Mouse (Mus musculus) left cerebral cortex, adult 18-20 months (tissue): Measurements from ENCODE around the gene Ankrd35. TPM values are rescaled to one million over a fixed set of nuclear protein-coding genes. Genes with fewer than 3 reads are reported as not detected.

Source experiments
- total RNA-seq, 2 experiments: library from RNA; stranded (reverse); gene quantifications; 2 replicates each; pipeline ENCODE4 v1.2.3; 2021

Gene Ankrd35
- total RNA-seq, 2 experiments from 2014 or later = 8.1 to 9.0 TPM

Other genes starting within 250 kb of the Ankrd35 start
- gene BC107364, start 217.8 kb upstream of the Ankrd35 start, total RNA-seq = not detected
- 1 to 10 TPM; 1.3 to 1.5 TPM for gene Hfe2, start 145.0 kb upstream of the Ankrd35 start, total RNA-seq
- 10 to 100 TPM; 19.4 to 25.9 TPM for gene Txnip, start 112.2 kb upstream of the Ankrd35 start, total RNA-seq
- not detected for gene Gm16253, start 93.1 kb upstream of the Ankrd35 start, total RNA-seq
- gene Polr3gl, start 76.0 kb upstream of the Ankrd35 start, total RNA-seq = 10 to 100 TPM; 24.0 to 24.8 TPM
- gene Ankrd34a, start 73.5 kb upstream of the Ankrd35 start, total RNA-seq = 10 to 100 TPM; 67.3 to 77.4 TPM
- 10 to 100 TPM; 20.8 to 21.5 TPM for gene Lix1l, start 69.0 kb upstream of the Ankrd35 start, total RNA-seq
- gene Rbm8a, start 40.2 kb upstream of the Ankrd35 start, total RNA-seq = 10 to 100 TPM; 41.5 to 49.6 TPM
- 10 to 100 TPM; 59.1 to 65.7 TPM for gene Pex11b, start 34.8 kb upstream of the Ankrd35 start, total RNA-seq
- under 1 TPM; 0.59 to 0.65 TPM for gene Gm42957, start 34.7 kb upstream of the Ankrd35 start, total RNA-seq
- gene Itga10, start 24.5 kb upstream of the Ankrd35 start, total RNA-seq = 1 to 10 TPM; 2.3 to 2.5 TPM
- gene Pias3, start 26.3 kb downstream of the Ankrd35 start, total RNA-seq = 10 to 100 TPM; 34.5 to 34.8 TPM
- 10 to 100 TPM; 12.4 to 14.9 TPM for gene Nudt17, start 38.4 kb downstream of the Ankrd35 start, total RNA-seq
- gene Polr3c, start 57.5 kb downstream of the Ankrd35 start, total RNA-seq = 10 to 100 TPM; 21.5 to 24.8 TPM
- 10 to 100 TPM; 61.8 to 65.3 TPM for gene Rnf115, start 57.5 kb downstream of the Ankrd35 start, total RNA-seq
- gene Pdzk1, start 159.2 kb downstream of the Ankrd35 start, total RNA-seq = under 1 TPM in 1 of 2 experiments, not detected in 1; 0.23 TPM
- gene Cd160, start 159.2 kb downstream of the Ankrd35 start, total RNA-seq = not detected
- under 1 TPM; 0.37 to 0.73 TPM for gene Gja5, start 234.6 kb downstream of the Ankrd35 start, total RNA-seq
- 10 to 100 TPM; 46.9 to 51.0 TPM for gene Gpr89, start 235.2 kb downstream of the Ankrd35 start, total RNA-seq